Mouse (Mus musculus): ENCODE results near the gene Arhgap45.

GRCm38 (mm10) chr10:80002829-80003228 is 13.6 kb upstream of the Arhgap45 start:
- TF ChIP-seq POLR2A (IDR thresholded peaks at IDR 0.05; ENCODE audit: borderline replicate concordance, extremely low read depth, low read depth, low read length): no peak
- TF ChIP-seq CTCF (IDR thresholded peaks at IDR 0.05; ENCODE audit: insufficient read depth, low read length): no peak

Measured in lung, adult 2 months (tissue).